Mouse (Mus musculus): ENCODE measurements around the gene Ccdc136.
"Not testable (repeated sequence)": the region's sequence is repeated elsewhere in the genome, so short reads cannot be mapped to it uniquely, and the experiment has no call there.

The Ccdc136 gene

DNA sequence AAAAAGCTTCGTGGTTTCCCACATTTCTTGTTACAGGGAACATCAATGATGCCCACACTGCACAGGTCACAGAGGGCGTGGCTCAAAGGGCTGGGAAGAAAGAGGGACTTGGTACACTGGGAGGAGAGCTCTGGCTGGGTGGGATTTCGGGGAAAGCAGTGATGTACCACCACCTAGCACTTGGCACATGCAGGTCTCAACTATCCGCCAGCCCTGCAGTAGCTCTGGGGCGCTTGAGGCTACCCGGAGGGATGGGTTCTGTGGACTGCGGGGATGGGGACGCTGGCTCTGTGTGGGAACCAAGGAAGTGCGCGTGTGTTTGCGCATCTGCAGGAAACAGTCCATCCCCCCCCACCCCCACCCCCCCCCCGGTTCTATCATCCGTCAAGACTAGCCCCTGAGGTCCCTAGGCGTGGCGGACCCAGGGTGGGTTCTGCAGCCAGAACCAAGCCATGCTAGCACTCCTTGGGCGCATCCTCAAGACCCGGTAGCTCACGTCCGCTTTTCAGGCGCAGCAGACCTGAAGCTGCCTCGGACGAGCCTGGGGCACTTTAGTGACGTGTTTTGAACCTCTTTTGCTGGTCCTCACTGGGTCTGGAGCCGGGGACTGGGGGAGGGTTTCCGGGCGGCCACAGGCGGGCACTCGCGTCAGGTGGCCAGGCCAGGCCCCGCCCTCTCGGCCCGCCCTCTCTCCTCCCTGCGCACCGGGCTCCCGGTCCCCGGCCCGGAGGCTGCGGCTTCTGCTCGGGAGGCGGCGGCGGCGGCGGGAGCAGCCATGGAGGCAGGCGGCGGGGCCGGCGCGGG is at the start of gene Ccdc136:
Gene Ccdc136 (plus strand): TSS at position 400 of the 804 bp plus-strand sequence.
- DNase-seq (ENCODE audit: low spot score) = peak; percentile 77

DNA sequence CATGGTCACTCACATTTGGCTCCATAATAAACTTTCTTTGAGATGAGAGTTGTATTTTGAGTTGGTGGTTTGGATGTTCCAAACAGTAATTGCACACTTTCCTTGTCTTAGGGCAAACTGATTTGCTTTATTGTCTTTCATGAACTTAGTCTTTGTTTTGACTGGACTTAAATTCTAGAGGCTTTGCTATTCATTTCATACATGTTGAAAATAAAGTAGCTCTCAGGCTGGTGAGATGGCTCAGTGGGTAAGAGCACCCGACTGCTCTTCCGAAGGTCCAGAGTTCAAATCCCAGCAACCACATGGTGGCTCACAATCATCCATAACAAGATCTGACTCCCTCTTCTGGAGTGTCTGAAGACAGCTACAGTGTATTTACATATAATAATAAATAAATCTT is 49.6 kb upstream of the Ccdc136 start:
- DNase-seq (ENCODE audit: low spot score) = not testable (repeated sequence)

GRCm38 (mm10) chr6:29347189-29347588 is 48.9 kb upstream of the Ccdc136 start:
- no peak for DNase-seq (ENCODE audit: low spot score)

DNA sequence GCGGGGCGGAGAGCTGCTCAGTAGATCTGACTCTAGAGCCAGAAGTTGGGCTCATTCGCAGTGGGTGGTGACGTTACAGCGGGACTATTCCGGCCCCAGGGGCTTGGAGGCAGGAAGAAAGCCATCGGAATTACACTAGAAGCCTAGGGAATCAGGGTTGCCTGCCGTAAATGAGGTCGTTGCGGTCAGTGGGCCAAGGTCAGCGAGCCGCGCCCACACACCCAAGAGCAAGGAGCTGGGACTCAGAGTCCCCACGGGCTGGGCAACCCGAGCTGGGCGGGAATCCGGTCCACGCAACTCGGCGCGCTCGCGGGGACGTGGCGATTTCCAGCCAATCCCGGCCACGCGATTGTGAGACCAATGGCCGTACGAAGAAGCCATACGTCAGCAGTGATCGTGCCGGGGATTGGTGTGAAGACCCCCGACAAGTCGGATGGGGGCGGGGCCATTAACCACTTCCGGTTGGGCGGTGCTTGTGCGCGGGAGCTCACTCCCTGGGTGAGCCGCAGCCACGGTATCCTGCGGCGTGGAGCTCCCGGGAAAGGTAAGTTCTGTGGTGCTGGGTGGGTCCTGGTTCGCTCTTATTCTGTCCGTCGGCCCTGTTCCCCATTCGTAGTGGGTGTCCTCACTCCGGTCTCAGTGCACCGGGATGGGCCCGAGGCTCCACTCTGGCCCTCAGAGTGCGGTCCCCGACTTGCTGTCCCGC is 48.3 kb upstream of the Ccdc136 start, which contains the start of gene Calu:
Gene Calu (plus strand): TSS at position 405 of the 706 bp plus-strand sequence.
- peak; percentile 100 for DNase-seq (ENCODE audit: low spot score)

- no peak for DNase-seq (ENCODE audit: low spot score)
Observed at GRCm38 (mm10) chr6:29348371-29348724, 47.8 kb upstream of the Ccdc136 start.

DNA sequence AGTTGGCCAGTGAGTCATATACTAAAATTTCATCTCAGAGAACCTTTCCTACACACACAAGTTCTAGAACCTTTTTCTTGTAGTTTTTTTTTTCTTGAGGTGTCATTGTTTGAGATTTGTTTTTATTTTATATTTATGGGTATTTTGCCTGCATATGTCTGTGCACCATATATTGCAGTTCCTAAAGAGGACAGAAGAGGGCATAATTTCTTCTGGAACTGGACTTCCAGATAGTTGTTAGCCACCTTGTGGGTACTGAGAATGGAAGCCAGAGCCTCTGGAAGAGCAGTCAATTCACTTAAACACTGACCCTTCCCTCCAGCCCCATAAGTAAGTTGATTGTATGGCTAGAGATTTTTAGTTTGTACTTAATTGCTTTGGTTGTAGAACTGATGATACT is 44.5 kb upstream of the Ccdc136 start:
- DNase-seq (ENCODE audit: low spot score) = no peak

GRCm38 (mm10) chr6:29352816-29353215 is 43.3 kb upstream of the Ccdc136 start:
- no peak for DNase-seq (ENCODE audit: low spot score)

- no peak for DNase-seq (ENCODE audit: low spot score)
Observed at GRCm38 (mm10) chr6:29359386-29359785, 36.7 kb upstream of the Ccdc136 start.

GRCm38 (mm10) chr6:29360211-29360610 is 35.9 kb upstream of the Ccdc136 start:
- DNase-seq (ENCODE audit: low spot score) = no peak

DNA sequence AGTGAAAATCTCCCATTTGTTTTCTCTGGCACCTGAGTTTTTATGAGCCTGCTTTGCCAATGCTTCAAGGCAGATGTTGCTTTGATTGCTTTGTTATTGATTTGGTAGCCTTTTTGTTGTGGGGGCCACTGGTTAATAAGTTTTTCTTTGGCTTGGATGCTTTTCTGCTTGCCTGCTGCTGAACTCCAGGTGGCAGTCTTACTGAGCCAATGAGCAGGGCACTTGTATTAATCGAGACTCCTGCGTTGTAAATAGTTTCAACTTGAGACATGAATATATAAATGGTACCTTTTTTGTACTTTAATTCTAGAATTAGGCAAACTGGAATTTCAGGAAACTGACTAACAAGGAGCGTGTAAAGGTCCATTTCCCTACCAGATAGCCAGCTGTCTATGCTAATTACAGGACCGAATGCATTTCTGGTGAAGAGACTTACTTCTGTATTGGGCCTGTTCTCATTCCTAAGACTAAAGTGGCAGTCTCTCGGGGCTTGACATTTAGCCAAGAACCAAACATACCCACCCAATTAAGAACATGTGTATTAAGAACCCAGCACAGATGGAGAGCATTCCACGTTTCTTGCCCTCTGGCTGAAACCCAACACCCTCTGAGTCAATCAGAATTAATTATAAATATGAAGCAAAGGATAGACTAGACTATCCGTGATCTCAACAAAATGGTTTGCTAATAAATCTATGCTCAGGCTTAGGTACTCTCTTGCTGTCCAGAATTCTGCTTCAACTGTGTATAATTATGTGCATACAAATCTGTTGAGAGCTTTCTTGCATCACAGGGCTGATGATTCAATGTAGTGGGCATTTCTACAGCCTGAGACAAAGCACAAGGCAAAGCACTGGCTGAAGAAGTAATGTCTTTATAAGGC is 33.6 kb upstream of the Ccdc136 start:
- DNase-seq (ENCODE audit: low spot score) = no peak

- DNase-seq (ENCODE audit: low spot score) = no peak
Observed at GRCm38 (mm10) chr6:29363129-29363515, 33.0 kb upstream of the Ccdc136 start.

DNA sequence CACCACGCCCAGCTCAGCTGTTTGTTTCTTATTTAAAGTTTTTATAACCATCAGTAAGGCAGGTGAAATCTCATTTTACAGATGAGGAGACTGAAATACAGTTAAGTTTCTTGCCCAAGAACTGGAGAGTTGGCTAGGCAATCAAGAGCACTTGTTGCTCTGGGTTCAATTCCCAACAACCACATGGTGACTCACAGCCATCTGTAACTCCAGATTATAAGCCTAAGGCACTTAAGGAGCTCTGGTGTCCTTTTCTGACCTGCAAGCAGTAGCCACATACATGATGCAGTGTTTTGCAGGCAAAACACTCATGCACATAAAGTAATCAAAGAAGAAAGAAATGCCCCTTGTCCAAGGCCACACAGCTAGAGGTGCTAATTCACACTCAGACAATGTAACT is 30.8 kb upstream of the Ccdc136 start:
- DNase-seq (ENCODE audit: low spot score) = no peak

DNA sequence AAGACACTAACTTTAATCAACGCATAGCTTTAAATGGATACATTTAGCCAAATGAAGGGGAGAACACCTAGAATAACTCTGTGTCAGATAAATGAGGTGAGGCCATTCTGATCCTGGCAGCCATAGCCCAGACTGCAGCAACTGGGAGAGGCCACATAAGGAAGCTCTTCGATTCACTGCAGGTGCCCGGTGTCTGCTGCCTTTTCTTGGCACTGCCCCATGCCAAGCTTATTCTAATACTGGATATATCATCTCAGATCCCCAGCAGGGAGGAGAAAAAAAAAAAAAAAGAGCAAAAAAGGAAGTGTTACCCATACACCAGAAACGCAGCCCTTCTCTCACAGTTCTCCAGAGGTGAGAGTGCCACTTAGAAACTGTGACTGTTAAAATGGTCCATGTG is 18.7 kb upstream of the Ccdc136 start:
- DNase-seq (ENCODE audit: low spot score) = no peak

DNA sequence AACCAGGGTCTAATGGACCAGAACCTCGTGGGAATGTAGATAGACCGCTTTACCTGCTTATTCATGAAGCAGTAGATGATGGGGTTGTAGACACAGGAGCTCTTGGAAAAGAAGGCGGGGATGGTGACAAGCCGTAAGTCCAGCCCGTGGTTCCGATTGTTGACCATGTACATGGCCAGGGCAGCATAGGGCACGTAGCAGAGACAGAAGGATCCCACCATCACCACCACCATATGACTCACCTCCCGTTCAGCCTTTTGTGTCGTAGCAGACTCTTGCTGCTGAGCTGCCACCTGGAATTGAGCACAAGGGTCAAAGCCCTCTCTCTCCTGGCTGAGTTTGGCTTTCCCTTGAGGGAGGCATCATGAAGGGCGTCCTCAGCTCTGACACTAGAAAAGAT is 17.4 kb upstream of the Ccdc136 start:
- no peak for DNase-seq (ENCODE audit: low spot score)

DNA sequence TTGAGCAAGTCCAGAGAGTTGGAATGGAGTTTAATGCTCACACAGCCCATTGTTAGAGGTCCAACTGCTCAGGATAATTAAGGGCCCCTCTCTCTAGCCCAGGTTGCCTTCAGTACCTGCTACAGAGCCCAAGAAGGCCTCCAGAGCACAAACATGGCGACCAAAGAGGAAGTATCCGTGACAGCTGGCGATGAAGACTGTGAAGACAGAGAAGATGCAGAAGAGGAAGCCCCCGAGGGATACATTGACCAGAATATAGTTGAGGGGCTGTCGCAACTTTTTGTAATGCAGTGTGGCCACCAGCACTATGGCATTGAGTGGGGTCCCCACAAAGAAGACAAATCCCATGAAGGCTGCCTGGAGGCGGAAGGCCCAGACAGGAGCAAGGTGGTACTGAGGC is 16.2 kb upstream of the Ccdc136 start:
- no peak for DNase-seq (ENCODE audit: low spot score)

DNA sequence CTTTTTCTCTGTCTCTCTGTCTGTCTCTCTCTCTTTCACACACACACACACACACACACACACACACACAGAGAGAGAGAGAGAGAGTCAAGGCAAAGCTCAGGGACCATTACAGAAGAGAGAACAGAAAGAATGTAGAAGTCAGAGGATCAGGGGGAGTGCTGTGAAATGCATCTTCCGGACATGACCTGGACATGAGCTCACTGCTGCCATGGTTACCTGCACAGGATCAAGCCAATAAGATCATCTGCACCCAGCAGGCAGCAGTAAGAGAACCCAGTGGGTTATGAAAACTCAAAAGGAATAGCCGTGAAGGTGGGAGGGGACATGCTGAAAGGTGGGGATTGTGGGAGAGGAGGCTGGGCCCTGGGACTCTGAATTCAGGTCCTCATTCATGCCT is 13.7 kb upstream of the Ccdc136 start:
- no peak for DNase-seq (ENCODE audit: low spot score)

DNA sequence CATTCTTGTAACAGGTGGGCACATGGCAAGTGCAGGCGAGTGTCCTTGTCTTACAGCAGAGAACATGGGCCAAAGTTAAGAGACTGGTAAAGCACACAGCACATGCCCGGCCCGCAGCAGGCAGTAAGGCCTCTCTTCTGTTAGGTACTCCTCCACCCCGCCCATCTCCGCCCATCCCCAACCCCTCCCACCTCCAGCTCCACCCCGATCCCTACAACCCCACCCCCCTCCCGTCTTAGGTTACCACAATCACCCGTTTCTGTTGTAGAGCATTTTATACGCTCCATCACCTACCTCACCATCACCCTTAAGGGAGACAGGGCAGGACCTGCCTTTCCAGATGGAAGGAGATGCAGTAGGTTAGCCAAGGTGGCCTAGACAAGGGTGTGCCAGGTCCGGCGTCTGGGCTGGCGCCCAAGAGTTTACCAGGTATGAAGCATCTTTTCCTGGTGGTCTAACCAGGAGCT is 8.0 kb upstream of the Ccdc136 start, which contains the start of gene Opn1sw:
Gene Opn1sw (minus strand): TSS at position 417 of the 467 bp plus-strand sequence.
- peak; percentile 50 for DNase-seq (ENCODE audit: low spot score)

- peak; percentile 91 for DNase-seq (ENCODE audit: low spot score)
Observed at GRCm38 (mm10) chr6:29388606-29389080, 7.5 kb upstream of the Ccdc136 start.

- DNase-seq (ENCODE audit: low spot score) = no peak
Observed at GRCm38 (mm10) chr6:29389425-29389824, 6.7 kb upstream of the Ccdc136 start.

- not testable (repeated sequence) for DNase-seq (ENCODE audit: low spot score)
Observed at GRCm38 (mm10) chr6:29390500-29390899, 5.6 kb upstream of the Ccdc136 start.

GRCm38 (mm10) chr6:29391241-29391640 is 4.9 kb upstream of the Ccdc136 start:
- DNase-seq (ENCODE audit: low spot score) = not testable (repeated sequence)

DNA sequence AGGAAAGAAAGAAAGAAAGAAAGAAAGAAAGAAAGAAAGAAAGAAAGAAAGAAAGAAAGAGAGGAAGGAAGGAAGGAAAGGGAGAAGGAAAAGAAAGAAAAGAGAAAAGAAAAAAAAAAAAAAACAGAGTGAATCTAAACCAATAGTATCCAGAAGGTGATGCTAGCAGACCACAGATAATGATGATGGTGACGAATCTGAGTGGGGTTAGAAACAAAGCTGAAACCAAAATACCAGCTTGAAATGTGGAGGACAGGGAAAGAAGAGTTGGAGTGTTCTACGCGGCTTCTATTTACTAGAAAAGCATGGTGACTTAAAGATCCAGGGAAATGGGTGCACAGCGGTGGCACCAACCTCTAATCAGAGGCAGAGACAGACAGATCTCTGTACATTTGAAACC is 4.3 kb upstream of the Ccdc136 start:
- DNase-seq (ENCODE audit: low spot score) = no peak

Data from testis, postnatal 10 days (tissue).